Comparison of ENCODE assay signal across 9 mouse cellular contexts in genomic region chr4:32248990-32249393, GRCm38 (mm10). TPM values are rescaled to one million over a fixed set of nuclear protein-coding genes. Genes with fewer than 3 reads are reported as not detected.
DNase-seq lines count a peak whose midpoint lies in the region; ATAC-seq and TF ChIP-seq lines count a peak whose summit lies in the region.
"Had no signal": no experiment of that assay in that cellular context is flagged by ENCODE, and none has a peak within 500 bp of the region (broad histone marks: within the 10 kb centered on the region; RNA-seq: fewer than 3 reads in every experiment).

No protein-coding gene starts in this region.

- no peaks in the 10 kb centered on the region for H3K9me3 ChIP-seq in hindbrain, embryonic 12.5 days (replicated peaks)
- H3K9me3 ChIP-seq in hindbrain, postnatal 0 days (ENCODE audit: low read length) = no peaks in the 10 kb centered on the region
- no peaks in the 10 kb centered on the region for H3K9me3 ChIP-seq in CH12.LX (replicated peaks; ENCODE audit: low read length)
- no peaks in the 10 kb centered on the region for H3K9me3 ChIP-seq in forebrain, embryonic 15.5 days
- H3K9me3 ChIP-seq in liver, embryonic 15.5 days (replicated peaks) = no peaks in the 10 kb centered on the region
- H3K9me3 ChIP-seq in intestine, embryonic 16.5 days (ENCODE audit: control insufficient read depth, low read length) = no peaks in the 10 kb centered on the region
- H3K9me3 ChIP-seq: heart, embryonic 15.5 days had no signal

- no peak overlapping the region for H3K4me3 ChIP-seq in hindbrain, embryonic 12.5 days
- no peak overlapping the region for H3K4me3 ChIP-seq in hindbrain, postnatal 0 days (ENCODE audit: low read length)
- H3K4me3 ChIP-seq in CH12.LX (replicated peaks in 1 of 3; ENCODE audit: low read depth in 2 of 3, low read length in 2 of 3, poor library complexity in 1 of 3) = peak overlapping the region in 1 of 3 experiments; percentile 32
- no peak overlapping the region for H3K4me3 ChIP-seq in forebrain, embryonic 15.5 days
- no peak overlapping the region for H3K4me3 ChIP-seq in liver, embryonic 15.5 days (replicated peaks)
- H3K4me3 ChIP-seq in intestine, embryonic 16.5 days (ENCODE audit: low read length) = no peak overlapping the region

- no peak for ATAC-seq in hindbrain, embryonic 12.5 days (ENCODE audit: low FRiP score)
- no peak for ATAC-seq in hindbrain, postnatal 0 days
- no peak for ATAC-seq in forebrain, embryonic 15.5 days (replicated peaks)
- ATAC-seq in liver, embryonic 15.5 days (ENCODE audit: insufficient read depth) = no peak
- ATAC-seq in intestine, embryonic 16.5 days = no peak
- no peak for ATAC-seq in erythroid progenitor cell, adult 5-6 weeks (replicated peaks; ENCODE audit: low FRiP score, poor library complexity, severe bottlenecking)

- dilution Hi-C loops in CH12.LX (cut with MboI; ENCODE audit: extremely low pct_ligation_motif_present, extremely low pct_unique_long_range_greater_than_20kb, low sequenced_read_pairs) = no loop called here

- no peaks in the 10 kb centered on the region for H3K79me2 ChIP-seq in CH12.LX (replicated peaks; ENCODE audit: control insufficient read depth, extremely low read depth, insufficient read depth, poor library complexity, severe bottlenecking)

- H3K4me1 ChIP-seq in hindbrain, embryonic 12.5 days = peaks cover 70% of the 10 kb centered on the region
- peaks cover 24% of the 10 kb centered on the region for H3K4me1 ChIP-seq in hindbrain, postnatal 0 days (ENCODE audit: insufficient read depth, low read length)
- H3K4me1 ChIP-seq in CH12.LX (ENCODE audit: control insufficient read depth in 1 of 2, insufficient read depth in 2 of 2) = peaks cover 14 to 35% of the 10 kb centered on the region in 2 experiments
- peaks cover 73% of the 10 kb centered on the region for H3K4me1 ChIP-seq in forebrain, embryonic 15.5 days
- H3K4me1 ChIP-seq in liver, embryonic 15.5 days (replicated peaks) = peaks cover 53% of the 10 kb centered on the region
- peaks cover 23% of the 10 kb centered on the region; the same call in 1 of the 2 replicates for H3K4me1 ChIP-seq in intestine, embryonic 16.5 days (ENCODE audit: control insufficient read depth, insufficient read depth, low read length)

- in situ Hi-C loops in CH12.LX (cut with MboI; ENCODE audit: low pct_ligation_motif_present, low pct_unique_long_range_greater_than_20kb, low sequenced_read_pairs) = loop anchor here (10.0 kb wide), 1 partner anchor 194 kb away; no protein-coding TSS in a partner anchor

- TF ChIP-seq RAD21 in CH12.LX (IDR thresholded peaks at IDR 0.05; ENCODE audit: low read depth, low read length) = no peak

- TF ChIP-seq EP300 in CH12.LX (IDR thresholded peaks at IDR 0.05; ENCODE audit: low read length) = no peak

- 64% methylated on average over 9 of the region's 9 CpGs for WGBS in hindbrain, embryonic 12.5 days
- 54% methylated on average over 9 of the region's 9 CpGs for WGBS in hindbrain, postnatal 0 days
- 36% methylated on average over 9 of the region's 9 CpGs for WGBS in forebrain, embryonic 15.5 days
- 18% methylated on average over 9 of the region's 9 CpGs for WGBS in liver, embryonic 15.5 days (ENCODE audit: insufficient replicate concordance)
- 69% methylated on average over 9 of the region's 9 CpGs for WGBS in intestine, embryonic 16.5 days

- no peak overlapping the region for H3K4me2 ChIP-seq in hindbrain, embryonic 12.5 days (replicated peaks)
- no peak overlapping the region for H3K4me2 ChIP-seq in hindbrain, postnatal 0 days (ENCODE audit: low read depth, low read length)
- peak overlapping the region; percentile 95 for H3K4me2 ChIP-seq in CH12.LX (ENCODE audit: insufficient read depth, low read depth, poor library complexity, severe bottlenecking)
- H3K4me2 ChIP-seq in forebrain, embryonic 15.5 days (replicated peaks) = no peak overlapping the region; the same call in 1 of the 2 replicates
- H3K4me2 ChIP-seq in liver, embryonic 15.5 days = peak overlapping the region; percentile 30
- H3K4me2 ChIP-seq in intestine, embryonic 16.5 days (ENCODE audit: low read depth, low read length) = no peak overlapping the region

- DNase-seq in hindbrain, postnatal 0 days (ENCODE audit: low spot score) = no peak
- peak; percentile 74 for DNase-seq in CH12.LX (ENCODE audit: extremely low read depth)
- no peak for DNase-seq in urinary bladder, postnatal 25 days (ENCODE audit: low spot score)

- peak overlapping the region; percentile 23; the same call in 1 of the 2 replicates for H3K27ac ChIP-seq in hindbrain, embryonic 12.5 days
- no peak overlapping the region for H3K27ac ChIP-seq in hindbrain, postnatal 0 days
- no peak overlapping the region for H3K27ac ChIP-seq in CH12.LX (ENCODE audit: insufficient read depth, low read depth)
- peak overlapping the region; percentile 28 for H3K27ac ChIP-seq in forebrain, embryonic 15.5 days (replicated peaks)
- H3K27ac ChIP-seq in liver, embryonic 15.5 days (replicated peaks) = no peak overlapping the region
- H3K27ac ChIP-seq in intestine, embryonic 16.5 days (ENCODE audit: low read length) = no peak overlapping the region

- TF ChIP-seq CTCF in hindbrain, postnatal 0 days (IDR thresholded peaks at IDR 0.05; ENCODE audit: low read depth) = no peak
- no peak for TF ChIP-seq CTCF in CH12.LX (conservative IDR thresholded peaks at IDR 0.05 in 1 of 2, IDR thresholded peaks at IDR 0.05 in 1 of 2; ENCODE audit: low read depth in 2 of 2, low read length in 2 of 2)

- H3K9ac ChIP-seq in hindbrain, embryonic 12.5 days = no peak overlapping the region
- H3K9ac ChIP-seq in hindbrain, postnatal 0 days (replicated peaks; ENCODE audit: low read length) = no peak overlapping the region
- no peak overlapping the region for H3K9ac ChIP-seq in CH12.LX (ENCODE audit: insufficient read depth, low read depth)
- H3K9ac ChIP-seq in forebrain, embryonic 15.5 days (replicated peaks) = no peak overlapping the region
- H3K9ac ChIP-seq in liver, embryonic 15.5 days = no peak overlapping the region
- no peak overlapping the region for H3K9ac ChIP-seq in intestine, embryonic 16.5 days (ENCODE audit: low read depth, low read length)
- H3K9ac ChIP-seq: heart, embryonic 15.5 days had no signal

- no peaks in the 10 kb centered on the region for H3K27me3 ChIP-seq in hindbrain, embryonic 12.5 days
- no peaks in the 10 kb centered on the region for H3K27me3 ChIP-seq in hindbrain, postnatal 0 days (ENCODE audit: insufficient read depth, low read length)
- H3K27me3 ChIP-seq in CH12.LX (replicated peaks) = peaks cover 5% of the 10 kb centered on the region
- H3K27me3 ChIP-seq in forebrain, embryonic 15.5 days = no peaks in the 10 kb centered on the region
- 0 out of 2 replicates have a peak, but pooled peaks cover 4% of the 10 kb centered on the region for H3K27me3 ChIP-seq in liver, embryonic 15.5 days
- H3K27me3 ChIP-seq in intestine, embryonic 16.5 days (replicated peaks; ENCODE audit: control insufficient read depth, insufficient read depth, low read length) = no peaks in the 10 kb centered on the region
- H3K27me3 ChIP-seq: heart, embryonic 15.5 days had no signal

- H3K36me3 ChIP-seq in hindbrain, embryonic 12.5 days = no peaks in the 10 kb centered on the region
- H3K36me3 ChIP-seq in hindbrain, postnatal 0 days (ENCODE audit: insufficient read depth, low read length) = no peaks in the 10 kb centered on the region
- no peaks in the 10 kb centered on the region for H3K36me3 ChIP-seq in CH12.LX (replicated peaks in 1 of 2; ENCODE audit: control insufficient read depth in 1 of 2, insufficient read depth in 1 of 2, low read length in 1 of 2)
- no peaks in the 10 kb centered on the region for H3K36me3 ChIP-seq in forebrain, embryonic 15.5 days
- H3K36me3 ChIP-seq in liver, embryonic 15.5 days (replicated peaks) = no peaks in the 10 kb centered on the region
- no peaks in the 10 kb centered on the region for H3K36me3 ChIP-seq in intestine, embryonic 16.5 days (ENCODE audit: control insufficient read depth, insufficient read depth, low read length)
- H3K36me3 ChIP-seq: heart, embryonic 15.5 days had no signal

- no peak for TF ChIP-seq POLR2A in CH12.LX (IDR thresholded peaks at IDR 0.05; ENCODE audit: low read depth, low read length)

TF ChIP-seq in CH12.LX, 34 proteins besides CTCF, POLR2A, EP300 and RAD21:
- no peak for TF ChIP-seq MAFK (IDR thresholded peaks at IDR 0.05; ENCODE audit: insufficient replicate concordance, low read length)
- peak; percentile 70 for TF ChIP-seq MAX (IDR thresholded peaks at IDR 0.05; ENCODE audit: low read length)
- peak; percentile 36; the same call in 1 of the 2 replicates for TF ChIP-seq BHLHE40 (IDR thresholded peaks at IDR 0.05; ENCODE audit: low read depth, low read length)
- no peak for TF ChIP-seq USF2 (conservative IDR thresholded peaks at IDR 0.05; ENCODE audit: low read depth, low read length)
- TF ChIP-seq ZMIZ1 (IDR thresholded peaks at IDR 0.05; ENCODE audit: low read depth, low read length) = no peak
- no peak for TF ChIP-seq NELFE (IDR thresholded peaks at IDR 0.05; ENCODE audit: low read depth, low read length)
- no peak for TF ChIP-seq GABPA (IDR thresholded peaks at IDR 0.05; ENCODE audit: insufficient replicate concordance, low read depth, low read length)
TF ChIP-seq in CH12.LX: peak in this region for 2.

RNA-seq across cellular contexts. Expression of gene Bach2, which starts 10.4 kb away (rescaled TPM):
- 25.4 and 27.3 TPM in 2 replicates for polyA plus RNA-seq in hindbrain, embryonic 12.5 days (2016; fragmentation: Nextera tagmentation; extraction: Ambion mirVana)
- 11.7 and 13.9 TPM in 2 replicates for total RNA-seq in hindbrain, postnatal 0 days (2014; rRNA removed)
- 12.6 and 14.7 TPM in 2 replicates for polyA plus RNA-seq in hindbrain, postnatal 0 days (2015; fragmentation: Nextera tagmentation; extraction: Ambion mirVana)
- 0.29 TPM in 1 of 2 replicates, not detected in the other for total RNA-seq in CH12.LX (2012; rRNA removed)
- 0.03 TPM in 1 of 2 replicates, not detected in the other for total RNA-seq in CH12.LX (2014; rRNA removed)
- 0.11 and 0.27 TPM in 2 replicates for polyA plus RNA-seq in CH12.LX (2012; ENCODE audit: insufficient read length, low read depth)
- 33.8 and 34.9 TPM in 2 replicates for polyA plus RNA-seq in forebrain, embryonic 15.5 days (2015; fragmentation: Nextera tagmentation; extraction: Ambion mirVana)
- polyA plus RNA-seq in liver, embryonic 15.5 days (2015; fragmentation: Nextera tagmentation; extraction: Ambion mirVana) = 1.5 and 1.6 TPM in 2 replicates
- polyA plus RNA-seq in intestine, embryonic 16.5 days (2015; fragmentation: Nextera tagmentation; extraction: Ambion mirVana) = 2.4 and 3.2 TPM in 2 replicates
- total RNA-seq in erythroid progenitor cell, adult 5-6 weeks (2015; ENCODE audit: low replicate concordance) = 14.4 and 14.7 TPM in 2 replicates
- 2.1 and 12.8 TPM in 2 replicates for total RNA-seq in erythroid progenitor cell, adult 5-6 weeks (2017; ENCODE audit: low replicate concordance)

Comparison
In these comparisons a context has a peak if more than half of its experiments do, and no peak if none do; other contexts are left out.
1. H3K27ac ChIP-seq: peak in hindbrain, embryonic 12.5 days (single experiment) and forebrain, embryonic 15.5 days (single experiment); none in hindbrain, postnatal 0 days (single experiment), CH12.LX (single experiment), liver, embryonic 15.5 days (single experiment) and intestine, embryonic 16.5 days (single experiment).
2. H3K4me2 ChIP-seq: peak in CH12.LX (single experiment) and liver, embryonic 15.5 days (single experiment); none in hindbrain, embryonic 12.5 days (single experiment), hindbrain, postnatal 0 days (single experiment), forebrain, embryonic 15.5 days (single experiment) and intestine, embryonic 16.5 days (single experiment).